Mouse (Mus musculus) heart, postnatal 0 days (tissue): ENCODE results near the gene Larp4b. TPM values are rescaled to one million over a fixed set of nuclear protein-coding genes. Genes with fewer than 3 reads are reported as not detected.
"Not testable (repeated sequence)": the region's sequence is repeated elsewhere in the genome, so short reads cannot be mapped to it uniquely, and the experiment has no call there.

Source experiments
- ATAC-seq: fragments of 200-750 bp; cut with Nextera tagmentation; 2 replicates; pipeline ENCODE4 v1.8.0; 2017; ENCODE audit warnings: low read depth, moderate number of reproducible peaks, moderate library complexity; ENCODE audit not compliant: insufficient read depth
- DNase-seq: peaks from one replicate; pipeline ENCODE4 v3.0.0-alpha.2; 2016; ENCODE audit warnings: low spot score
- H3K27ac ChIP-seq: fragments of 300-500 bp; sonication (generic); 2 replicates; pipeline ENCODE4 v1.5.1; 2014; ENCODE audit warnings: low read depth, mild to moderate bottlenecking
- H3K27me3 ChIP-seq: fragments of 300-500 bp; sonication (generic); 2 replicates; pipeline ENCODE4 v1.6.1; 2014; ENCODE audit warnings: low read length, mixed read lengths; ENCODE audit not compliant: control insufficient read depth, insufficient read depth
- H3K36me3 ChIP-seq: fragments of 300-500 bp; sonication (generic); replicated peaks from 2 replicates; pipeline ENCODE4 v1.6.1; 2014; ENCODE audit warnings: low read length, mixed read lengths; ENCODE audit not compliant: control insufficient read depth, insufficient read depth
- H3K4me1 ChIP-seq: fragments of 300-500 bp; sonication (generic); 2 replicates; pipeline ENCODE4 v1.6.1; 2014; ENCODE audit warnings: antibody characterized with exemption; ENCODE audit not compliant: control insufficient read depth, insufficient read depth
- H3K4me2 ChIP-seq: fragments of 300-500 bp; sonication (generic); 2 replicates; pipeline ENCODE4 v1.6.1; 2014; ENCODE audit warnings: low read depth, mild to moderate bottlenecking, low read length, moderate library complexity
- H3K4me3 ChIP-seq: fragments of 300-500 bp; sonication (generic); 2 replicates; pipeline ENCODE4 v1.5.1; 2014; ENCODE audit warnings: low read depth, low read length
- H3K9ac ChIP-seq: fragments of 300-500 bp; sonication (generic); replicated peaks from 2 replicates; pipeline ENCODE4 v1.6.1; 2014; ENCODE audit warnings: low read depth, low read length, mixed read lengths
- H3K9me3 ChIP-seq: fragments of 300-500 bp; sonication (generic); replicated peaks from 2 replicates; pipeline ENCODE4 v1.6.1; 2016; ENCODE audit warnings: low read length; ENCODE audit not compliant: control insufficient read depth
- CTCF ChIP-seq: IDR thresholded peaks from 2 replicates; pipeline ENCODE4 v1.5.1; 2016; ENCODE audit warnings: antibody characterized with exemption, control low read depth, low read depth
- EP300 ChIP-seq: IDR thresholded peaks from 2 replicates; pipeline ENCODE4 v1.6.1; 2016; ENCODE audit warnings: antibody characterized with exemption, low read depth
- WGBS: fragments of 180-500 bp; shearing (Covaris S2); extraction: QIAGEN DNeasy Blood & Tissue Kit; methylation state at CpG from one replicate; pipeline ENCODE4 v1.1.7; 2014; 5-methylcytosine and 5-hydroxymethylcytosine counted together
- polyA plus RNA-seq: library from polyadenylated mRNA; unstranded; fragments of >200 nt; fragmentation: Nextera tagmentation; extraction: Ambion mirVana; gene quantifications from 2 replicates; pipeline ENCODE4 v1.2.1, GENCODE M21; 2015
- total RNA-seq: library from RNA; depleted of rRNA; stranded (reverse); fragments of >200 nt; gene quantifications from 2 replicates; pipeline ENCODE4 v1.2.3, GENCODE M21; 2014; ENCODE audit warnings: low replicate concordance; rRNA removed

The Larp4b gene
- total RNA-seq (37.1 and 95.2 TPM in 2 replicates), polyA plus RNA-seq (17.2 and 19.1 TPM in 2 replicates)

GRCm38 (mm10) chr13:9093316-9094155 is at the start of gene Larp4b:
Gene Larp4b, plus strand, starts transcription at chr13:9093881.
- Histone ChIP-seq H3K9me3 (no peaks in the 10 kb centered on the region), H3K36me3 (peaks cover 4% of the 10 kb centered on the region; the same call in 1 of the 2 replicates), H3K4me1 (peaks cover 12% of the 10 kb centered on the region; the same call in 1 of the 2 replicates), H3K27me3 (no peaks in the 10 kb centered on the region), H3K9ac (peak within 1 kb of the TSS; percentile 99), H3K4me3 (peak within 1 kb of the TSS; percentile 98), H3K27ac (peak within 1 kb of the TSS; percentile 98), H3K4me2 (peak within 1 kb of the TSS; percentile 88)
- ATAC-seq (peak; percentile 100), DNase-seq (peak; percentile 99)
- WGBS: under 1% methylated on average over 85 of the region's 92 CpGs
- TF ChIP-seq CTCF (no peak), EP300 (peak; percentile 73; the same call in 1 of the 2 replicates)

- H3K27ac ChIP-seq: no peak overlapping the region
- DNase-seq (no peak), ATAC-seq (no peak)
- 97% methylated on average over 1 of the region's 1 CpGs for WGBS
- no peak overlapping the region for H3K4me2 ChIP-seq
- no peak for TF ChIP-seq EP300
- TF ChIP-seq CTCF: no peak
- H3K27me3 ChIP-seq: no peaks in the 10 kb centered on the region
- no peaks in the 10 kb centered on the region for H3K4me1 ChIP-seq
- no peak overlapping the region for H3K9ac ChIP-seq
- H3K36me3 ChIP-seq: no peaks in the 10 kb centered on the region
- no peak overlapping the region for H3K4me3 ChIP-seq
- H3K9me3 ChIP-seq: no peaks in the 10 kb centered on the region
Measured at GRCm38 (mm10) chr13:9044731-9045130, 49.0 kb upstream of the Larp4b start.

GRCm38 (mm10) chr13:9052049-9052691 is 41.5 kb upstream of the Larp4b start:
- H3K9me3 ChIP-seq, H3K27ac ChIP-seq, H3K36me3 ChIP-seq, DNase-seq, H3K9ac ChIP-seq, H3K27me3 ChIP-seq, H3K4me1 ChIP-seq, ATAC-seq, H3K4me2 ChIP-seq, H3K4me3 ChIP-seq: not testable (repeated sequence)
- 51% methylated on average over 10 of the region's 10 CpGs for WGBS

DNA sequence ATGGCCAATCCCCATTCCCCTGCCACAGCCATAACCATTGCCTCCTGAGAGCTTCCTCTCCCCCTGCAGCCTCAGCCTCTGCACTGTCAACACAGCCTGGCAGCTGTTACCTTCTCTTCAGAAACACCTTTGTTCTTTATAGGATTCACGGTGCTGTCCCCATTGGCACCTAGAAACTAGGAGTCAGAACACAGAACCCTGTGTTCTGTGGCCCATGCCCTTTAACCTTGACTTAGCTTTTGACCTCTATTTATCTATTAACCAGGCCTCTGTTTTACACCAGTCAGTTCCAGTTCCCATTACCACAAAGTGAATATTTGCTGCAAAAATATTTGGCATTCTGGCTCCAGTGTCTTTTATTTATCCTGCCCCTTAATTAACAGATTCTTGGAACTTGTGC is 36.4 kb upstream of the Larp4b start:
- WGBS: 51% methylated on average over 1 of the region's 1 CpGs
- H3K27ac ChIP-seq: no peak overlapping the region
- H3K9me3 ChIP-seq: no peaks in the 10 kb centered on the region
- TF ChIP-seq EP300: no peak
- no peak for TF ChIP-seq CTCF
- H3K9ac ChIP-seq: no peak overlapping the region
- DNase-seq (no peak), ATAC-seq (no peak)
- H3K36me3 ChIP-seq: no peaks in the 10 kb centered on the region
- no peaks in the 10 kb centered on the region for H3K27me3 ChIP-seq
- H3K4me3 ChIP-seq: no peak overlapping the region
- no peak overlapping the region for H3K4me2 ChIP-seq
- H3K4me1 ChIP-seq: no peaks in the 10 kb centered on the region

- WGBS: 83% methylated on average over 4 of the region's 4 CpGs
- Histone ChIP-seq H3K27ac (no peak overlapping the region), H3K4me1 (no peaks in the 10 kb centered on the region), H3K4me3 (no peak overlapping the region), H3K9ac (no peak overlapping the region), H3K36me3 (no peaks in the 10 kb centered on the region), H3K4me2 (no peak overlapping the region), H3K9me3 (no peaks in the 10 kb centered on the region), H3K27me3 (no peaks in the 10 kb centered on the region)
- no peak for TF ChIP-seq EP300
- TF ChIP-seq CTCF: no peak
- ATAC-seq (no peak), DNase-seq (no peak)
Measured at GRCm38 (mm10) chr13:9058706-9059105, 35.0 kb upstream of the Larp4b start.
